Mouse (Mus musculus) mesoderm, embryonic 11.5 days (tissue): Measurements from ENCODE around the gene Hist1h1c.
"Not testable (repeated sequence)": the region's sequence is repeated elsewhere in the genome, so short reads cannot be mapped to it uniquely, and the experiment has no call there.

Source experiments
- DNase-seq: peaks from one replicate; pipeline ENCODE4 v3.0.0-alpha.2; 2012; ENCODE audit warnings: low read depth, low spot score

Hist1h1c gene

DNA sequence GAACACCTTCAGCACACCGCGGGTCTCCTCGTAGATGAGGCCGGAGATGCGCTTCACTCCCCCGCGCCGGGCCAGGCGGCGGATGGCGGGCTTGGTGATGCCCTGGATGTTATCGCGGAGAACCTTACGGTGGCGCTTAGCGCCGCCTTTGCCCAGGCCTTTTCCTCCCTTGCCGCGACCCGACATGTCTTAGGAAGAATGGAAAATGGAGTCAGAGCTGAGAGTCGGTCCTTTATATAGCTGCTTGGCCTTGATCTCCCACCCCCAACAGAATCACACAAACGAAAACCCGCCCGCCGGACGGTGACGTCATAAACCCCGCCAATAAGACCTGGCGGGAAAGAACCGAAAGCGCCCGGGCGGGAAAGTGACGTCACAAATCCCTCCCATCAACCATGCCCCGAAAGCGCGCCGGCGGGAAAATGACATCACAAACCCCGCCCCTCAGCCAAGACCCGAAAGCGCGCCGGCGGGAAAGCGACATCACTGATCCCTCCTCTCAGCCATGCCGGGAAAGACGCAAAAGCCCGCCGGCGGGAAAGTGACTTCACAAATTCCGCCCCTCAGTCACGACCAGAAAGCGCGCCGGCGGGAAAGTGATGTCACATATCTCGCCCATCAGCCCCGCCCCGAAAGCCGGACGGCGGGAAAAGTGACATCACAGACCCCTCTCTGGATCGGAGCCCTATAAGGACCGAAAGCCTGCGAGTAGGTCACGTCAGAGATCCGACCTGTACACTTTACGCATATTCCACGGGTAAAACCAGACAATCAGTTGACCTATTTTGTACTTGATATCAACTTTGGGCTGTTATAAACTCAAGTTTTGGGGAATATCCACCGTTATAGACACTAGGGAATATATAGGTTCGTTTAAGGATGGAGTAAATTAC, 22.6 kb downstream of the Hist1h1c start, which contains the start of gene Hist1h4a:
Gene Hist1h4a (minus strand): TSS at position 259 of the 893 bp plus-strand sequence.
- peak; percentile 98 for DNase-seq

- peak; percentile 86 for DNase-seq
Measured at GRCm38 (mm10) chr13:23761871-23762821, 23.5 kb downstream of the Hist1h1c start, which contains the start of gene Hist1h3a. Hist1h3a (minus strand) TSS chr13:23762386.

- DNase-seq = no peak
Measured at GRCm38 (mm10) chr13:23763242-23763585, 24.6 kb downstream of the Hist1h1c start.

DNA sequence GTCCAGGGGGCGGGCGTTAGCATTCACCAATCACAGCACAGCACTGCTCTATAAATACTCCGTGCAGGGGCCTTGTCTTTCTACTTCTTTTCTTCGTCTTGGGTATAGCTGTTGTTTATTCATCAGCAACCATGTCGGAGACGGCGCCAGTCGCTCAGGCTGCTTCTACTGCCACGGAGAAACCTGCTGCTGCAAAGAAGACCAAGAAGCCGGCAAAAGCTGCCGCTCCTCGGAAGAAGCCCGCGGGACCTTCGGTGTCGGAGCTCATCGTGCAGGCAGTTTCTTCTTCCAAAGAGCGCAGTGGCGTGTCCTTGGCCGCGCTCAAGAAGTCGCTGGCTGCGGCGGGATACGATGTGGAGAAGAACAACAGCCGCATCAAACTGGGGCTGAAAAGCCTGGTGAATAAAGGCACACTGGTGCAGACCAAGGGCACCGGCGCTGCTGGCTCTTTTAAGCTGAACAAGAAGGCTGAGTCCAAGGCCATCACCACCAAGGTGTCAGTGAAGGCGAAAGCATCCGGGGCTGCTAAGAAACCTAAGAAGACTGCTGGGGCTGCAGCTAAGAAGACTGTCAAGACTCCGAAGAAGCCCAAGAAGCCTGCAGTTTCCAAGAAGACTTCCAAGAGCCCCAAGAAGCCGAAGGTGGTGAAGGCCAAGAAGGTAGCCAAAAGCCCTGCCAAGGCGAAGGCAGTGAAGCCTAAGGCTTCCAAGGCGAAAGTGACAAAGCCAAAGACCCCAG, 25.1 kb downstream of the Hist1h1c start, which contains the start of gene Hist1h1a:
Gene Hist1h1a (plus strand): TSS at position 81 of the 738 bp plus-strand sequence.
- DNase-seq = peak; percentile 91

- DNase-seq = no peak
Measured at GRCm38 (mm10) chr13:23764324-23765171, 25.9 kb downstream of the Hist1h1c start.

GRCm38 (mm10) chr13:23765172-23765513, 26.5 kb downstream of the Hist1h1c start:
- DNase-seq = no peak

GRCm38 (mm10) chr13:23766772-23767171, 28.2 kb downstream of the Hist1h1c start:
- DNase-seq = no peak

GRCm38 (mm10) chr13:23768834-23769397, 30.3 kb downstream of the Hist1h1c start:
- no peak for DNase-seq

- not testable (repeated sequence) for DNase-seq
Measured at GRCm38 (mm10) chr13:23769613-23770012, 31.0 kb downstream of the Hist1h1c start, which contains the start of gene Trim38. Trim38 (plus strand) TSS chr13:23769913.

- peak; percentile 81 for DNase-seq
Measured at GRCm38 (mm10) chr13:23772561-23773313, 34.1 kb downstream of the Hist1h1c start.

DNA sequence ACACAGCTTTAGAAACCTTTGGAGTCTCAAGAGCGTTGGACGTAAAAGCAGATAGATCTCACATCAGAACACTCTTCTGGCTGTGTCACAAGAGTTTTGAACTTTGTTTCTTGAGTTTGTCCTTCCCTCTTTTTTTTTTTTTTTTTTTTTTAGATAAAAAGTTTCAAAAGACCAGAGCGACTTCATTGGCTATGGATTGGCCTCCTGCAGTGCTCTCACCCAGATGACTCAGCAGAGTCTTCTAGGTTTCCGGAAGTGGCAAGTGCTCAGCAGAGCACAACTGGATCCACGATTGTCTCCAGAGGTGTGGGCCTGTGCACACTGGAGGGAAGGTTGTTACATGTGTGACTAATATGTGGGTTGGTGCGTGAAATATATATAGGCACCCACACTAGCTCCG, 39.7 kb downstream of the Hist1h1c start:
- no peak for DNase-seq

DNA sequence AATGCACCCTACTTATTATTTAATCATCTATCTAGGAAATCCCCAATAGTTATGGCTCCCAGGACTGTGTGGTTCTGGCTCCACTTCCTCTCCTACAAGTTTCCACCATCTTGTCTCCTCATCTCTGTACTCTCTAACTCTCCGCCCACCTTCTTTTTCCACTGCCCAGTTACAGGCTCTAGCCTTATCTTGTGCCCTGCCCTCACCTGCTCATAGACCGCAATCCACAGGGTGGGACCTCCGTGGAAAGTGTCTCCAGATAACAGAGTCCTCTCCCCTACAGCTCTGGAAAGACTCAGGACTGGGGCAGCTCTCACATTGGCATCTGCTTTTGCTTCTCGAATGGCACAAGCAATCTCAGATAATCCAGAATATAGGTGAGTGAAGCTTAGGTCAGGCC, 40.4 kb downstream of the Hist1h1c start:
- no peak for DNase-seq
